Mouse (Mus musculus): ENCODE measurements around the gene Cox19.

Gene Cox19

GRCm38 (mm10) chr5:139332590-139333272, 18.5 kb downstream of the Cox19 start:
- DNase-seq (ENCODE audit: extremely low spot score, low read depth, low spot score), result no peak

- DNase-seq (ENCODE audit: extremely low spot score, low read depth, low spot score), result peak; percentile 68
These were observed 19.5 kb downstream of the Cox19 start for GRCm38 (mm10) chr5:139331742-139332141.

GRCm38 (mm10) chr5:139330766-139331165, 20.5 kb downstream of the Cox19 start:
- no peak for DNase-seq (ENCODE audit: extremely low spot score, low read depth, low spot score)

- no peak for DNase-seq (ENCODE audit: extremely low spot score, low read depth, low spot score)
These were observed 23.6 kb downstream of the Cox19 start for GRCm38 (mm10) chr5:139327634-139328020.

GRCm38 (mm10) chr5:139326986-139327633, 24.1 kb downstream of the Cox19 start:
- no peak for DNase-seq (ENCODE audit: extremely low spot score, low read depth, low spot score)

- DNase-seq (ENCODE audit: extremely low spot score, low read depth, low spot score), result no peak
These were observed 25.0 kb downstream of the Cox19 start for GRCm38 (mm10) chr5:139326111-139326696.

- no peak for DNase-seq (ENCODE audit: extremely low spot score, low read depth, low spot score)
These were observed 25.7 kb downstream of the Cox19 start, which contains the start of gene Adap1 for GRCm38 (mm10) chr5:139325395-139325966. Adap1 (minus strand) TSS chr5:139325622.

- no peak for DNase-seq (ENCODE audit: extremely low spot score, low read depth, low spot score)
These were observed 26.4 kb downstream of the Cox19 start for GRCm38 (mm10) chr5:139324691-139325394.

GRCm38 (mm10) chr5:139324045-139324491, 27.1 kb downstream of the Cox19 start:
- DNase-seq (ENCODE audit: extremely low spot score, low read depth, low spot score), result no peak

- DNase-seq (ENCODE audit: extremely low spot score, low read depth, low spot score), result no peak
These were observed 27.8 kb downstream of the Cox19 start for GRCm38 (mm10) chr5:139323260-139323924.

GRCm38 (mm10) chr5:139321331-139321730, 29.9 kb downstream of the Cox19 start:
- DNase-seq (ENCODE audit: extremely low spot score, low read depth, low spot score), result no peak

- DNase-seq (ENCODE audit: extremely low spot score, low read depth, low spot score), result no peak
These were observed 30.8 kb downstream of the Cox19 start for GRCm38 (mm10) chr5:139320424-139320823.

- no peak for DNase-seq (ENCODE audit: extremely low spot score, low read depth, low spot score)
These were observed 33.3 kb downstream of the Cox19 start for GRCm38 (mm10) chr5:139317751-139318504.

GRCm38 (mm10) chr5:139316982-139317675, 34.1 kb downstream of the Cox19 start:
- DNase-seq (ENCODE audit: extremely low spot score, low read depth, low spot score), result no peak

- DNase-seq (ENCODE audit: extremely low spot score, low read depth, low spot score), result no peak
These were observed 36.1 kb downstream of the Cox19 start for GRCm38 (mm10) chr5:139314941-139315642.

GRCm38 (mm10) chr5:139313536-139313935, 37.7 kb downstream of the Cox19 start:
- DNase-seq (ENCODE audit: extremely low spot score, low read depth, low spot score), result no peak

GRCm38 (mm10) chr5:139311822-139312221, 39.4 kb downstream of the Cox19 start:
- DNase-seq (ENCODE audit: extremely low spot score, low read depth, low spot score), result no peak

- no peak for DNase-seq (ENCODE audit: extremely low spot score, low read depth, low spot score)
These were observed 40.7 kb downstream of the Cox19 start for GRCm38 (mm10) chr5:139310477-139310876.

GRCm38 (mm10) chr5:139309946-139310345, 41.3 kb downstream of the Cox19 start:
- DNase-seq (ENCODE audit: extremely low spot score, low read depth, low spot score), result no peak

All from hindlimb bud, embryonic 11.5 days (tissue).